Mouse (Mus musculus) olfactory bulb, adult 2 months (tissue): ENCODE measurements at regions not wholly inside any gene's neighbourhood (a gene's known extent, or its start where the extent isn't known, plus 50 kb on each side); places are given as distances from the start of the nearest gene placed in this dataset.

Experiments
- H3K27ac ChIP-seq: fragments of 200-500 bp; 2 replicates; pipeline ENCODE4 v1.5.1; 2012; ENCODE audit warnings: low read depth, low read length; ENCODE audit not compliant: insufficient read depth
- H3K4me1 ChIP-seq: fragments of 200-500 bp; 2 replicates; pipeline ENCODE4 v1.6.1; 2012; ENCODE audit warnings: low read length; ENCODE audit not compliant: control insufficient read depth, insufficient read depth
- H3K4me3 ChIP-seq: fragments of 200-500 bp; 2 replicates; pipeline ENCODE4 v1.5.1; 2012; ENCODE audit warnings: mild to moderate bottlenecking, low read depth, low read length, moderate library complexity; ENCODE audit not compliant: insufficient read depth
- CTCF ChIP-seq: fragments of 200-500 bp; IDR thresholded peaks from 2 replicates; pipeline ENCODE4 v1.5.1; 2012; ENCODE audit warnings: low read depth, mild to moderate bottlenecking, low read length, moderate library complexity; ENCODE audit not compliant: insufficient read depth
- POLR2A ChIP-seq: fragments of 200-500 bp; IDR thresholded peaks from 2 replicates; pipeline ENCODE4 v1.6.1; 2012; ENCODE audit warnings: mild to moderate bottlenecking, low read depth, low read length, moderate library complexity; ENCODE audit not compliant: insufficient read depth
- WGBS: fragments of 180-500 bp; shearing (Covaris S2); methylation state at CpG from one replicate; pipeline ENCODE4 v1.1.7; 2018; 5-methylcytosine and 5-hydroxymethylcytosine counted together

DNA sequence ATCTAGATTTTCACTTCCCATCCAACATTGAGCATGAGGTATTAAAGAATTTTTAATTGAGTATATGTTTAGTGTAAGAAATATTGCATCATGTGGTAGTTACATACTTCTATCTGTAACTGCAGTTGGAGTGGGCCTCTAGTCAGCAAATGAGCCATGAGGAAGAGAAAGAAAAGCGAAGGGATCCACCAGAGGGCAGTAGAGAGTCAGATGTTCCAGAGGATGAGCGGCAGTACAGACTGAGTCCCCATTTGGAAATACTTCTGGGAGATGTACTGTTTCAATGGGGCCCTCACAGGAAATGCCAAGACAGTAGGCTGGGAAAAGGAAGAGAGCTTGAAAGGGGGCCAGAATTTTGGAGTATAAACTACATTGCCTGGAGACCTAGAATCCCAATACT lies 221.2 kb downstream of the Myh15 start:
- 14% methylated on average over 2 of the region's 2 CpGs for WGBS
- TF ChIP-seq CTCF (no peak), POLR2A (no peak)
- no peak overlapping the region for H3K4me3 ChIP-seq
- H3K27ac ChIP-seq, result no peak overlapping the region
- no peaks in the 10 kb centered on the region for H3K4me1 ChIP-seq

DNA sequence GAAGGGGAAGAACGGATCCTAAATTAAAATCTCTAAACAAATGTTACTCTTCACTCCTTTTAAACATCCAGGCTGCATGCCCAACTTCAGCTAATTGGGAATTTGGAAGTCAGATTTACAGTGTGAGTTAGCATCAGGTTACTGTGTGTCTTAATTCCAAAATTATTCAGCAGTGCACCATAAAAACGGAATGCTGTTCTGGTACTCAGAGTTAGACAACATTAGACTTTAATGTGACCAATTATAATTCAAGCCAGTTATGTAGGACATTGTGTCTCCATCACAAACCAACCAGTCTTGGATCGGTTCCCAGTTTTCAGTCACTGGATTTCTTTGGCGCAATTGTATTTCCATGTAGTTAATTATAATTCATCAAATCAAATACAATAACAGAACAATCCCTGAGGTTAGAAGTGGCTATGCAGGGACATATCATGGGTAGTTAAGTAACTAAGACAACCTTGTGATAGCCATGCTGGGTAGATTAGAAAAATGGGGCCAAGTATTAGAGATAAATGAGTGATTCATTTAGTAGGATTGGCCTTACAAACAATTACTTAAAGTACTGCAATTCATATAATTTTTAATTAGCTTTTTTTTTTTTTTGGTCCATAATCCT lies 230.9 kb downstream of the Myh15 start:
- H3K4me1 ChIP-seq, result no peaks in the 10 kb centered on the region
- TF ChIP-seq CTCF, result no peak
- 43% methylated on average over 4 of the region's 4 CpGs for WGBS
- H3K4me3 ChIP-seq, result no peak overlapping the region
- no peak overlapping the region for H3K27ac ChIP-seq

DNA sequence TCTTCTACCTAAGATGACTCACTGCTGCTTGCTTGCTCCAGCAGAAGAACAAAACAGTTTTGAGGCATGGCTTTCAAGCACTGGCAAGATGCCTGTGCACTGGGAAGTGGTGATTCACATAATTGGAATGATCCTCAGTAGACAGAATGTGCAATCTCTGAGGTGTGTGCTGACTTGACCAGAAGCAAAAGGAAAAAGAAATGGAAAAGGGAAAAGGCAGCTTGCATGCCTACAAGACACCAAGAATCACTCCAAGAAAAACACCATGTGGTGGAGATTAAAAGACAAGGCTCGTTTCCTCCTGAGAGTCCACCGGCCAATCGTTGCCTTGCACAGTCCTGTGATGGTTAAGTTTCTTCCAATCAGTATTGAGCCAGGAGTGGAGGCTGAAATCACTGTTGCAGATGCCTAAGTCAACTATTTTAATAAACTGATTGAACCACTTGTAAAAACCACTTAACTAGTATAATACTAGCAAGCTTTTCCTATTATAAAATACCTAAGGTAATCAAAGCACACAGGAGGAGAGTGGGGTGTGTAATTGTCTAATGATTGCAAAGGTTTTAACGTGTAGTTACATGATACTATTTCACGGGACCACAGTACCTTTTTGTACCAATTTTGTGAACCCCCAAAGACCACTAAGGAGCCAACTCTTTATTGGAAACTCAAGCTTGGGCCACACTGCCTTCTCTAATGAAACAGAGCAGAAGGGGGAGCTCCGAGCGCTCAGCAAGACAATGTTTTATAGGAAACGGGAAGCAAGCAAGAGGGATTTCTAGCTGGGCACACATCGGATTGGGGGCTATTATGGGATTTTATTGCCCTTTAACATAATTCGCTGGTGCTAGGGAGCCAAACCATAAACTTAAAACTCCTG lies 232.2 kb downstream of the Myh15 start:
- 75% methylated on average over 10 of the region's 10 CpGs for WGBS
- Histone ChIP-seq H3K4me1 (no peaks in the 10 kb centered on the region), H3K4me3 (no peak overlapping the region), H3K27ac (no peak overlapping the region)
- TF ChIP-seq CTCF (no peak), POLR2A (no peak)

DNA sequence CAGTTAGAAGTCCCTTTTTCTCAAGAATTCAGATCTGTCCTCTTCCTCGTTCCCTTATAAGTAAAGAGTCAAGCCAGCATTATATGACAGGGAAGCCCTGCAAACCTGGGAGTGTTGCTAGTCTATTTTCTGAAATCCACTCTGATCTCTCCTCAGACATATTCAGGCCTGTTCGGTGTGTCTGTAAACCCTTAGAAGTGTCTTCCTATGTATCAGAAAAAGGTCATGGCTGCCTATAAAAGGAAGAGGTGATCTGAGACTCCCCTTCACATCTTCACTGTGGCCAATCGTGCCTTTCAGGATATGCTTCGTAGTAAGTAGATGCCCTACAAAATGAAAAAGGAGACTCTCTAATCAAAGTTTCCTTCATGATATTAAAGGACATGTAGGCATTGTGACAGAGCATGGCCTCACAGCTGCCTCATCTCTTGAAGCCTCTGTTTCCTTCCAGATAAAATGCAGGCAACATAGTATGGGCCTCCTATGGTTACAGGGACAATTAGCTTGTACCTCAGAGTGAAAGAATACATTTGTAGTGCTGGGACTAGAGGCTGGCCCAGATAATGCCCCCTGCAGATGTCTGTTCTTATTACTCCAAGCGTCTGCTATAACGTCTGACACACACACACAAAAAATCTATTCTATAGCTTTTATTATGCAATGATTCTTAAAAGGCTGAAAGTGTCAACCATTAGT lies 246.5 kb downstream of the Myh15 start:
- no peak overlapping the region for H3K27ac ChIP-seq
- WGBS, result 82% methylated on average over 6 of the region's 6 CpGs
- H3K4me3 ChIP-seq, result no peak overlapping the region
- TF ChIP-seq POLR2A (no peak), CTCF (no peak)
- no peaks in the 10 kb centered on the region for H3K4me1 ChIP-seq

DNA sequence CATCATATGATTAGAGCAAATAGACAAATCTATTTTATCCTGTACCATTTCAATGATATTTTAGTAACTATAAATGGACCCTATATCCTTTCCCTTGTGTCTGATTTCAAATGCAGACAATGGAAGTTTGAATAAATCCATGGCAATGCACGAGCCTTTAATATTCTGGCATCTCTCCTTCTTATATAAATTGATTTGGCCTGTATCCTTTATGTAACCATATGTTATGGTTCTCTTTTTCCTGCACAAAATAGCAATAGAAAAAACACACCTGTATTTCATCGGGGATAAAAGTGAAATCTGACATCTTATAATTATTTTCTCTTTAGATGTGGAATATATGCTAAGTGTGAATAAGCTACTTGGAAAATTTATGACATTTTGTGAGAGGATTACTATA lies 247.1 kb downstream of the Myh15 start:
- H3K27ac ChIP-seq, result no peak overlapping the region
- no peaks in the 10 kb centered on the region for H3K4me1 ChIP-seq
- TF ChIP-seq CTCF (no peak), POLR2A (no peak)
- 86% methylated on average over 2 of the region's 2 CpGs for WGBS
- H3K4me3 ChIP-seq, result no peak overlapping the region

DNA sequence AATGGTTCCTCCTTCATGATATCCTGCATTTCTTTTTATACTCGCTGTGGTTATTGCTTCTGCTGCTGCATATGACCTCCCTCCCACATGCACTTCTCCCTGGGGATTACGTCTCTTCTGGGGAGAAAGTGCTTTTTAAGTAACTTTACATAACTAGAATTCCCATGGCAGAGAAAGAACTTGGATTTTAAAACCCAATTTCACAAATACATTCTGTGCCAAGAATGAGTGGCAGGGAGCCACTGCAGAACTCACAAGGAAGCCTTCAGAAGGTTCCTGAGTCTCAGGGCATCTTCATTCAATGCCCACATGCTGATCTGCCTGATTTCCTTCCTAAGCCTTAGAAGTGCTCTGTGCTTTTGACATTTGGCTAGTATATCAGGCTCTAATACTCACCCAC lies 259.8 kb downstream of the Myh15 start:
- no peaks in the 10 kb centered on the region for H3K4me1 ChIP-seq
- no peak overlapping the region for H3K4me3 ChIP-seq
- no peak overlapping the region for H3K27ac ChIP-seq
- 77% methylated on average over 2 of the region's 2 CpGs for WGBS
- TF ChIP-seq POLR2A, result no peak
- no peak for TF ChIP-seq CTCF

DNA sequence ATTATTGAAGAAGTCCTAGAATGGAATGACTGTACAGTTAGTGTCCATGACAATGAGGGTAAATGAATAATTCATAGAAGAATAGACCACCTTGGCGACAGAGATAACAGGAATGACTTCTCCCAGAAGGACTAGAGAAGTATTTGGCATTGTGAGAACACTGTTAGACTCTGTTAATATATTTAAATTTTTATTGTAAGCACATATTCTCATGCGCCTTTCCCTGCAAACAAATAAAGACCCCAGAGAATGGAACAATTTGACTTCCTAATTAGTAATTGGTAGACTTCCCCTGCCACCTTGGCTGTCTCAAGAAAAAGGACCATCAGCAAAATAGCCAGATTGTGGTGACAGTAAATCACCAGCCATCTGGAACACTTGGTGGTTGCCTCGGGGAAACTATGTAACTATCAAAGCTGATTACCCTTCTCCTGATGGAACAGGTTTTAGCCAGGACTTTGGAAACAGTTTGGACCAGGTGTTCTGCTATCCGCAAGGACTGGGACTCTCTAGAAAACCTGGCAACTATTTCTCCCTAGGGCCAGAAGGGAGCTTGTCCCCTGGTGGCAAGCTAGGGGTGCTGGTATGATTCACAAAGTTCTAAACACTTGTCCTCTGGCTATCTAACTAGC lies 261.9 kb downstream of the Myh15 start:
- H3K27ac ChIP-seq, result no peak overlapping the region
- H3K4me3 ChIP-seq, result no peak overlapping the region
- H3K4me1 ChIP-seq, result no peaks in the 10 kb centered on the region
- 74% methylated on average over 4 of the region's 4 CpGs for WGBS
- no peak for TF ChIP-seq POLR2A
- no peak for TF ChIP-seq CTCF

DNA sequence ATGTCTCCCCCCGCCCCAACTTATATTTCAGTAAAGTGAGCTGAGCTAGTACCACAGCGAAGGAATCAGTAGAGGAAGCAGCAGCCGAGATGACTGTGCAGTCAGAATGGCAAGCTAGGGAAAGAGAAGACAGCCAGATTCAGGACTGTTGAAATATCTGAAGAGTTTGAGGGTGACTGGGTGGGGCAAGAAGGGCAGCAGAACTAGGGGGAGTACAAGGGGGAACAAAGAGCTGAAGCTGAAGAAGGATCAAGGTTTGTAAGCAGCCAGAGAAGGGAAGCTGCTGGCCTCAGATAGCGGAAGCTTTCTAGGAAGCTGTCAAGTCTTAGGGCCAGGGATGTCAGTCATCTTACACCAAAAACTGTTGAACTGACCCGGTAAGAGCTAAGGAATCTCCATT lies 262.5 kb downstream of the Myh15 start:
- Histone ChIP-seq H3K27ac (no peak overlapping the region), H3K4me3 (no peak overlapping the region), H3K4me1 (no peaks in the 10 kb centered on the region)
- WGBS, result 91% methylated on average over 5 of the region's 5 CpGs
- TF ChIP-seq CTCF (no peak), POLR2A (no peak)

DNA sequence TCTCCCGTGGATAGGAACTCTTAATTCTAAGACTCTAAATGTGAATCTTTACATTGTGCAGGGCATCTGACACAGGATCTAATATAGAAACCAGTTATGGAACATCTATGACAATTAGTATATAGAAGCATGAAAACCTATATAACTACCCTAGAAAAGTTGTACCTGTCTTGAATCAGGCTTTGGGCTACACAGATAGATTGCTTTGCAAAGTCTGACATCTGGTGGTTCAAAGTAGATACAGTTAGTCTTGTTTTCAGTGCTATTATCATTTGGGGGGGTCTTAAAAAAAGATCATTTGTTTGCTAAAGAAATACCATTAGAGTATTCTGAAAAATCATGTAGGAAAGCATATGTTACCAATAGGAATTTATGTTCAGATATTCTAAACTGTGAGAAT lies 264.7 kb downstream of the Myh15 start:
- TF ChIP-seq POLR2A (no peak), CTCF (no peak)
- no peak overlapping the region for H3K4me3 ChIP-seq
- H3K27ac ChIP-seq, result no peak overlapping the region
- no peaks in the 10 kb centered on the region for H3K4me1 ChIP-seq
- WGBS, result 94% methylated on average over 1 of the region's 1 CpGs
